Mouse (Mus musculus): ENCODE measurements around the gene Per3.

Gene Per3

DNA sequence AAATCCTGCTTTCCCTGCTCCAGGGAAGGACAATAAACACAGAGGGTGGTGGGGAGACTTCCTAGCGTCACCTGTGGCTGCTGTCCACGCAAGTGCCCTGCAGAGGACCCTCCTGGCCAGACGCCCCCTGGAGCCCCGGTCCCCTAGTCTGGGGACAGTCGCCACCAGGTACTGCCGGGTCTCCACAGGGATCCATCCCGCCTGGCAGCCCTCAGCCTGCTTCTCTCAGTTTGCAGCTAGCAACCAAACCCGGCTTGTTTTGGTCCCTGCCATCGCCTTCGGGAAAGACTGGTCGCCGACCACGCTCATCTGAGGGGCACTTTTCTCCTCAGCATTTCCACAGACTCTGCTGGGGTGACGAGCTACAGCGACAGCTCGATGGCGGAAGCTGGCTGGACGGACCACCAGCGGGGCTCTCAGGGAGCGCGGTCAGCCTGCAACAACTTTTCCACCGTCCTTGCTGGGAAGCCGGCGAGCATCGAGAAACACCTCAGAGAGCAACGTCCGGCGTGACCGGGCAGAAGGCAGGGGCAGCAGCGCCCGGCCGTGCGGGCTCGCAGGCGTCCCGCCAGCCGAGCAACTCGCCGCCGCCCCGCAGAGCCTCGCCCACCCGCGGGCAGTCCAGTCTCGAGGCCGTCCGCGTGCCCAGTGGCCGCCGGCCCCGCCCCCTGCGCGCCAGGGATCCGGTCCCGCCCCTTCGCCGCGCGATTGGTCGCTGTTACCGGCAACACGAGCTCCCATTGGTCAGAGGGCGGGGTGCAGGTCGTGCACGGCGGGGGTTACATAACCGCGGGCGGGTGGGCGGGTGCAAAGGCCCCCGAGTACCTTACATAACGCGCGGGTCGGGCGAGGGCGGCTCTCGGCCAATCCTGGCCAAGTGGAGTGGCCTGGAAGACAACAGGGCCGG, at the start of gene Per3:
TSS of gene Per3 (minus strand) at position 629 of the 907 bp plus-strand sequence.
- DNase-seq, result peak; percentile 99 to 100

DNA sequence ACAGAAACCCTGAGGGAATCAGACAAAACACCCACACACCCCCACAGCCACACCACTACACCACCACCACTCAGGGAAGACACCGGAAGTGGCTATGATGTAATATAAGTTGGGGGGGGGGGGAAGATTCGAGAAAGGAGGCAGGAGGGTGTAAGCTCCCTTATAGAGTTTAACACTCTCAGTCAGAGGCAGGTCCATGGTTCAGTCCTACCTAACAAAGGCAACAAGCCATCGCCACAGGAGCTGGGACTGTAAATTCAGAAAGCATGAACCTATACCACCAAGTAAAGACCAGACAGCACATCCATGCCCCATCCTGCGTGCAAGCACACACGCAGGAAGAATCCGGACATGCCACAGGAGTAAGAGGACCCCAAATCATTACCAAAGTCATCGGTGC, 44.8 kb upstream of the Per3 start, which contains the start of gene Gm13090:
TSS of gene Gm13090 (plus strand) at position 301 of the 400 bp plus-strand sequence.
- DNase-seq, result no peak

DNA sequence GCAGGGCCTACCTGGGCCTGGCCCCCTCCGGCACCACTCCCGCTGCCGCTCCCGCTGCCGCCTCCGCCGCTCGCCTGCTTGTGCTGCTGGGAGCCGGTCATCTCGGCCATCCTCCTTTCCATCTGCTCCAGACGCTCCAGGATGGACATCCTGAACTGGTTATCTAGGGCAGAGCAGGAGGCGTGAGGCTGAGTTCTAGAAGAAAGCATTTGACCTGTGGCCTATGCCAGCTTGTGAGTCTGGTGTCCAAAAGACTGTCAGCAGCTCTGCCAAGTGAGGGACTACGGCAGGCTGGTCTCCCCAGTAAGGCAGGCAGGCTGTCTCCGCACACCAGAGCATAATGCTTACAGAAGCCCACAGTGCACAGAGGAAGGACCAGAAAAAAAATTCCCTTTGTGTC, 44.4 kb upstream of the Per3 start:
- DNase-seq, result no peak

DNA sequence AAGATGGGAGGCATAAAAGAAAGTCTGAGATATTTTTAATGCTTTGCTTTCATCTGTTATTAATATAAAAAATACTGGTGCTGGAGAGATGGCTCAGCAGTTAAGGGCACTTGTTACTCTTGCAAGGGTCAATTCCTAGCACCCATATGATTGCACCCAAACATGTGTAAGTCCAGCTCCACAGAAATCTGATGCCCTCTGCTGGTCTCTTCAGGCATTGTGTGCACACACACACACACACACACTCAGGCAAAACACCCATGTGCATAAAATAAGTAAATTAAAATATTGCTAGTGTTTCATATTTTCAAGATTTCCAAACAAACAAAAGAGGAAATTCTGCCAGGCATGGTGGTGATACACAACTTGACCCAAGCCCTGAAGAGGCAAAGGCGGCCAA, 42.9 kb upstream of the Per3 start:
- no peak for DNase-seq

DNA sequence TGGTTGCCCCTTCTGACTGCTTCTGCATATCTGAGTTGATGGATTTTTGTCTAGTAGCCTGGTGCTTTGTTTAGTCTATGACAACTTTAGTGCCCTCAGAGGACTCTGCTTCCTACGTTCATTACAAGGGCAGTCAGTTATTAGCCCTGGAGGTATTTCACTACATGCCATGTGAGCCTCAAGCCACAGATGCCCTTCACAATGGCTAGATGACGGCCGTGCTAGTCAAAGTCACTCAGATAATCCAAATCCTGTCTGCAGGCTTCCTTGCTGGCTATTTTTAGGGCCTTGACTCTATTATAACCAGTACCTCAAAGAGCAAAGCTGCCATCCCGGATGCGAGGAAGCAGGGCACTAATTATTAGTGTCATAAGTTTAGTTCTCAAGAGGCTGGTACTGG, 38.6 kb upstream of the Per3 start:
- DNase-seq, result no peak

- DNase-seq, result no peak
Measured at GRCm38 (mm10) chr4:151081977-151082376, 37.5 kb upstream of the Per3 start.

- no peak for DNase-seq
Measured at GRCm38 (mm10) chr4:151081355-151081754, 36.9 kb upstream of the Per3 start.

GRCm38 (mm10) chr4:151074817-151075216, 30.4 kb upstream of the Per3 start:
- DNase-seq, result no peak

DNA sequence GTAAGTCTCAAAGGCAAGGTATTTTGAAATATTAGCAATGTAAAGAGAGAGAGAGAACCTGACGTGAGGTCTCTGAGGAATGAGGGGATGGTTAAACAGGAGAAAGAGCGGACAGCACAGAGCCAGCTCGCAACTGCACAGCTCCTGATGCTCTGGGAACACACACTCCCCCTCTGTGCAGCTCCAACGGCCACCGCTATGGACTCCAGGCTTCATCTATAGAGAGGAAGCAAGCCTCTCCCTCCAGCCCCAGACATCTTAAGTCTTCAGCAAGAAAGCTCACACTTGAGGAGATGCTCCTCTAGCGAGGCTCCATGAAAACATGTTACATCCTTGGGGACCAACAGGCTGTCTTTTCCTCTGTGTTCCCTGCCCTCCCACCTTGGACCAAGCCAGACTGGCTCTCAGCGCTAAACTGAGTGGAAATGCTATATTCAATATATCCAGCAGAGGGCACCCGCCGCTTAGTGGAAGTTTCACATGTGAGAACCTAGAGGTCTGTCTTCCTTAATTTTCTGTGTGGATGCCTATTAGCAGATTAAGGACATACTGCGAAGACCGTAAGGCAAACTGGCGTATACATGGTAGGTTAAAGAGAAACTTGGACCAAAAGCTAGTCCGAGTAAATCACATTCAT, 28.8 kb upstream of the Per3 start:
- DNase-seq, result peak; percentile 71 to 86

DNA sequence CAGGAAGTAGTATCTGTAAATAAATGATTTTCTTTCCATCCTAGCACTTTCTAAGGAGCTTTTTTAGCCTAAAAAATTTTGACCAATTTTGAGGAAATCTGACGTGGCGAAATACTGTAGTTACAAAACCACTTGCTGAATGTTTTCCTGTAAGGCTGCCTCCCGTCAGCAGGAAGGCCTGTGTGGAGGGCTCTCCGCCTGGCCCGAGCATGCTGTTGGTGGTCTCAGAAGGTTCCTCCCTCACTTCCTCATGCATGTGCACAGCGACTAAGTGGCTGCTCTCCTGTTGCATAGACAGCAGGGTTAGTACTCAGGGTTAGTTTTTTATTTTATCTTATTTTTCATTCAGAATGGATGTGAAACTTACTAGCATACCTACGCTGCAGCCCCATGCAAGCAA, 26.5 kb upstream of the Per3 start:
- DNase-seq, result no peak

- no peak for DNase-seq
Measured at GRCm38 (mm10) chr4:151068751-151069150, 24.3 kb upstream of the Per3 start.

- no peak for DNase-seq
Measured at GRCm38 (mm10) chr4:151059566-151059965, 15.1 kb upstream of the Per3 start.

GRCm38 (mm10) chr4:151058634-151059033, 14.2 kb upstream of the Per3 start:
- DNase-seq, result no peak

DNA sequence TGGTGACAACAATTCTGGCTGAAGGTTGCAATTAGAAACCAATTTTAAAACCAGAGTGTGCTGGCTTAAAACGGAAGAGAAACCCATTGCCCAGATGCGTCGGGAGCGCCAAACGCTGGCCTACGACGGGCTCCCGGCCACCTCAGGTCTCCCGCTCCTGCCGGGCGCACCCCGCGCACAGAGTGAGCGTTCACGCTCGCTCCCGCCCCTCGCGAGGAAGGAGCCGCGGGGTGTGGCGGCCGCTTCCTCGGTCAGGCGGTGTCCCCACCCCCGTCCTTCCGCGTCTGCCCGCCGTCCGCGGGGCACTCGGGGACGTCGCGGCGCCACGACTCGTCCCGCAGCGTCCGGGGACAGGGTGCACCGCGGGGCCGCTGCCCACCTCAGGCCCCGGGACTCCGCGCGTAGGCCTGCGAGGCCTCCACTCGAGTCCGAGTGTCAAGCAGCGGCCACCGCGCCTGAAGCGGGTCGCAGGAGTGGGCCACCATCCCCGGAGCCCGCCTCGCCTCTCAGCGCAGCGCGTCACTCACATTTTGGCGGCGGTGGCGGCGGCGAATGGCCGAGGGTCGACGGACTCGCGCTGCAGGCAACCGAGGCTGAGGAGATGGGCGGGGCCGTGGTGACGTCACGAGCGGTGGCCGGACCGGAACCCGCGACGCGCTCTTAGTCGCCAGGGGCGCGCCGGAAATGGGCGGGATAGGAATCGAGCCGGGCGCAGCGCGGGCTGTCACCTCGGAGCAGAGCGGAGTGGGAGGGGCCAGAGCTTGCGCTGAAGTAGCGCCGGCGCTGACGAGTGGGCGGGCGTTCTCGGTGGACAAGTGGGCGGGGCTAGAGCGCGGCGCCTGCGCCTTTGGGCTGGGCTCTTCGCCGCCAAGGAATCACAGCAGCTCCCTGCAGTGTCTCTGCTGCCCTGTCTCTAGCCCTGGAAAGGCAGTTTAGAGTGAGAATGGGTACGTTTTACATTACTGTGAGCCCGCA, 13.2 kb upstream of the Per3 start, which contains the start of gene Vamp3:
TSS of gene Vamp3 (minus strand) at position 617 of the 975 bp plus-strand sequence.
- DNase-seq, result peak; percentile 99 to 100

- no peak for DNase-seq
Measured at GRCm38 (mm10) chr4:151051162-151051561, 6.7 kb upstream of the Per3 start.

DNA sequence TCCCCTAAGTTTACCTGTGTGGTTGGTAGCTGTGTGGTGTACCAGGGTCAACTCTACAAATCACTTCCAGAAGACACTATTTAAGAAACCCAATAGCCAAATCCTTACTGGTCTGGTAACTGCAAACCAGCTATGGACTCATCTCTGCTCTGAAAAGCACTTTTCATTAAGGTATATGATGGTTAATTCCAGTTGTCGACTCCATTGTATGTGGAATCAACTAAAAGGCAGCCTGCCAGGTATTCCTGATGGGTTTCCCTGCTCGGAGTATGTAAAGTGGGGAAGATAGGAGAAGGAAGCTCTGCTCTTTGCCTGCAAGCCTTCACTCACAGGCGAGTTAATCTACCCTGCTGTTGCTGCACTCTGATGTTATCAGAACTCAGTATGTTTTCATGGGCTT, 2.1 kb upstream of the Per3 start:
- DNase-seq, result no peak

GRCm38 (mm10) chr4:151044944-151045570, 592 bp upstream of the Per3 start:
- DNase-seq, result peak in 1 of 2 experiments; percentile 70

- DNase-seq, result peak; percentile 18 to 38
Measured at GRCm38 (mm10) chr4:151043281-151043680, 1.2 kb downstream of the Per3 start.

- no peak for DNase-seq
Measured at GRCm38 (mm10) chr4:151041506-151041905, 3.0 kb downstream of the Per3 start.

- no peak for DNase-seq
Measured at GRCm38 (mm10) chr4:151037800-151038199, 6.7 kb downstream of the Per3 start.

- no peak for DNase-seq
Measured at GRCm38 (mm10) chr4:151036521-151036920, 7.9 kb downstream of the Per3 start.

- DNase-seq, result peak; percentile 29 to 47
Measured at GRCm38 (mm10) chr4:151027001-151027400, 17.5 kb downstream of the Per3 start.

Data from kidney, postnatal 36 days (tissue).